Mouse (Mus musculus): ENCODE results near the gene Fam222a. TPM values are rescaled to one million over a fixed set of nuclear protein-coding genes. Genes with fewer than 3 reads are reported as not detected.

The Fam222a gene
- total and polyA plus RNA-seq, 3 experiments: 32.9 to 84.3 (median 72.0) TPM

DNA sequence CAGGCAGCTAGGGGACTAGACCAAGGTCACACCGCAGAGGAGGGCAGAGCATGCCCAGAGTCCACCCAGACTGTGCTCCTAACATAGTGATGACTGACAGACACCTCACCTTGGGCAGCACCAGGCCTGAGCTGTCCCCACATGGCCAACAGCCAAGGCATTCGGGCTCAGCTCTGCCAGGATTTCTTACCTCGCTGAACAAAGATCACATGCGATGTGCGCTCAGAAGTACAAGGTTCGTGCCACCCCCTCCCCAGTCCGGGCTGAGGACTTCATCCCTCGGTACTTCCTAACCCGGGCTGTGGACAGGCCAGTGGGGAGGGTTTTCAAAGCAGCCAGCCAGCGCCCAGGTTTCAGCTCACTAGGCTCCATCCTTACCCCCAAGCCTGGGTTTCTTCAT, 89.6 kb downstream of the Fam222a start:
- peak; percentile 59 for DNase-seq

DNA sequence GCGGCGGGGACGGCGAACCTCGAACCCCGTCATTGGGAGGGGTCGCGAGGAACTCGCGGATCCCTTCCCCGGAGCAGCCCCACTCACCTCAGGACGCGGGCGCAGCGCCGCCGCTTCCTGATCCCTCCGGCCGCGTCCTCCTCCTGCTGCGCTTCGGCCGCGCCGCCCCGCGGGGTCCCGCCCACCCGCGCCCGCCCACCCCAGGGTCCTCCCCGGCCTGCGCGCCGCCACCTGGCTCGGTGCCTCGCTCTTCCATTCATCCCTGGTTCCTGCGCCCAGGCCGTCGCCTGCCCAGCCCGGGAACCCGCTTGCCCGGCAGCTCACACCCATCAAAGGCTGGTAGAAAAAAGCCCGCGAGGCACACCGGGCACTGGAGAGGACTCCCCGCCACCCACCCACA, 90.4 kb downstream of the Fam222a start, which contains the start of gene Trpv4:
Trpv4 (minus strand) TSS at position 167 of the 400 bp plus-strand sequence.
- DNase-seq: no peak

DNA sequence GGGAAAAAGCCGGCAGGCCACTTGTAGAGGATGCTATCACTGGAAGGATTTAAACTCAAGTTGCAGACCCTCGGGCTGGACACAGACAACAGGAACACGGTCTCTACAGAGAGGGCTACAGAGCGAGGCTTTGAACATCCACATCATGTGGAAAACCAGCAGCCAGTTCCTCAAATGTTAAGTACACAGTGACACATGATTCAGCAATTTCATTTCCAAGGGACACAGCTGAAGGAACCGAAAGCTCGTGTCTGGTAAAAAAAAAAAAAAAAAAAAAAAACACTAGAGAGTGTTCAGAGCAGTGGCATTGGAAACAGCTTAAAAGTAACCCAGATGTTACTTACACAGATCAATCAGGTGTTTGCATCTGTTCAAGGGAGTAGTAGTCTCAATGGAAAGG, 93.2 kb downstream of the Fam222a start:
- no peak for DNase-seq

Other genes starting within 250 kb of the Fam222a start
- gene Kctd10, start 187.5 kb upstream of the Fam222a start, total RNA-seq (2021): 10 to 100 TPM; 67.0 to 76.7 TPM
- 68.9 and 71.4 TPM in 2 replicates for gene Kctd10, start 187.5 kb upstream of the Fam222a start, polyA plus RNA-seq (2012; rRNA removed)
- gene Ube3b, start 187.4 kb upstream of the Fam222a start, total RNA-seq (2021): 10 to 100 TPM; 74.6 to 75.4 TPM
- 122 and 137 TPM in 2 replicates for gene Ube3b, start 187.4 kb upstream of the Fam222a start, polyA plus RNA-seq (2012; rRNA removed)
- gene Mmab, start 124.0 kb upstream of the Fam222a start, total RNA-seq (2021): 10 to 100 TPM; 21.2 to 23.1 TPM
- gene Mmab, start 124.0 kb upstream of the Fam222a start, polyA plus RNA-seq (2012; rRNA removed): 27.4 and 37.4 TPM in 2 replicates
- 10 to 100 TPM; 32.6 to 34.0 TPM for gene Mvk, start 123.7 kb upstream of the Fam222a start, total RNA-seq (2021)
- gene Mvk, start 123.7 kb upstream of the Fam222a start, polyA plus RNA-seq (2012; rRNA removed): 60.4 and 73.3 TPM in 2 replicates
- gene Trpv4, start 90.4 kb downstream of the Fam222a start, total RNA-seq (2021): 1 to 10 TPM; 2.5 to 3.1 TPM
- gene Trpv4, start 90.4 kb downstream of the Fam222a start, polyA plus RNA-seq (2012; rRNA removed): 4.5 and 5.4 TPM in 2 replicates
- 10 to 100 TPM; 48.5 to 64.7 TPM for gene Gltp, start 123.0 kb downstream of the Fam222a start, total RNA-seq (2021)
- 135 and 167 TPM in 2 replicates for gene Gltp, start 123.0 kb downstream of the Fam222a start, polyA plus RNA-seq (2012; rRNA removed)
- 1 to 10 TPM; 5.5 to 7.6 TPM for gene Tchp, start 139.7 kb downstream of the Fam222a start, total RNA-seq (2021)
- 13.8 and 14.2 TPM in 2 replicates for gene Tchp, start 139.7 kb downstream of the Fam222a start, polyA plus RNA-seq (2012; rRNA removed)
- 10 to 100 TPM; 78.4 to 92.4 TPM for gene Ankrd13a, start 206.7 kb downstream of the Fam222a start, total RNA-seq (2021)
- gene Ankrd13a, start 206.7 kb downstream of the Fam222a start, polyA plus RNA-seq (2012; rRNA removed): 51.1 and 51.8 TPM in 2 replicates
- 10 to 100 TPM; 35.5 to 40.9 TPM for gene Git2, start 207.5 kb downstream of the Fam222a start, total RNA-seq (2021)
- 37.7 and 40.5 TPM in 2 replicates for gene Git2, start 207.5 kb downstream of the Fam222a start, polyA plus RNA-seq (2012; rRNA removed)